Mouse (Mus musculus) heart, embryonic 16.5 days (tissue): ENCODE results near the gene Btbd1. TPM values are rescaled to one million over a fixed set of nuclear protein-coding genes. Genes with fewer than 3 reads are reported as not detected.

Experiments used
- ATAC-seq: fragments of 200-750 bp; cut with Nextera tagmentation; replicated peaks from 2 replicates; pipeline ENCODE4 v1.8.0; 2017; ENCODE audit warnings: moderate number of reproducible peaks; ENCODE audit not compliant: insufficient read depth, low FRiP score; ENCODE audit errors: extremely low read depth
- H3K27ac ChIP-seq: fragments of 300-500 bp; sonication (generic); 2 replicates; pipeline ENCODE4 v1.5.1; 2014; ENCODE audit warnings: mild to moderate bottlenecking, low read length, control low read depth, moderate library complexity
- H3K27me3 ChIP-seq: fragments of 300-500 bp; sonication (generic); 2 replicates; pipeline ENCODE4 v1.6.1; 2014; ENCODE audit warnings: low read length, mixed read lengths; ENCODE audit not compliant: control insufficient read depth, insufficient read depth
- H3K36me3 ChIP-seq: fragments of 300-500 bp; sonication (generic); 2 replicates; pipeline ENCODE4 v1.6.1; 2014; ENCODE audit not compliant: control insufficient read depth, insufficient read depth
- H3K4me1 ChIP-seq: fragments of 300-500 bp; sonication (generic); 2 replicates; pipeline ENCODE4 v1.6.1; 2014; ENCODE audit warnings: low read length, mixed read lengths; ENCODE audit not compliant: control insufficient read depth, insufficient read depth
- H3K4me2 ChIP-seq: fragments of 300-500 bp; sonication (generic); 2 replicates; pipeline ENCODE4 v1.6.1; 2014; ENCODE audit warnings: low read depth, mild to moderate bottlenecking, control low read depth, low read length
- H3K4me3 ChIP-seq: fragments of 300-500 bp; sonication (generic); 2 replicates; pipeline ENCODE4 v1.5.1; 2014; ENCODE audit warnings: mild to moderate bottlenecking, control low read depth, low read length
- H3K9ac ChIP-seq: fragments of 300-500 bp; sonication (generic); 2 replicates; pipeline ENCODE4 v1.6.1; 2014; ENCODE audit warnings: low read length, control low read depth
- H3K9me3 ChIP-seq: fragments of 300-500 bp; sonication (generic); replicated peaks from 2 replicates; pipeline ENCODE4 v1.6.1; 2016; ENCODE audit warnings: low read length; ENCODE audit not compliant: control insufficient read depth
- WGBS: fragments of 180-500 bp; shearing (Covaris S2); extraction: QIAGEN DNeasy Blood & Tissue Kit; methylation state at CpG from one replicate; pipeline ENCODE4 v1.1.7; 2014; 5-methylcytosine and 5-hydroxymethylcytosine counted together
- polyA plus RNA-seq: library from polyadenylated mRNA; unstranded; fragments of >200 nt; fragmentation: Nextera tagmentation; extraction: Ambion mirVana; gene quantifications from 2 replicates; pipeline ENCODE4 v1.2.1, GENCODE M21; 2015

The Btbd1 gene
- polyA plus RNA-seq, 1 experiment from 2014 or later, result 86.7 TPM

DNA sequence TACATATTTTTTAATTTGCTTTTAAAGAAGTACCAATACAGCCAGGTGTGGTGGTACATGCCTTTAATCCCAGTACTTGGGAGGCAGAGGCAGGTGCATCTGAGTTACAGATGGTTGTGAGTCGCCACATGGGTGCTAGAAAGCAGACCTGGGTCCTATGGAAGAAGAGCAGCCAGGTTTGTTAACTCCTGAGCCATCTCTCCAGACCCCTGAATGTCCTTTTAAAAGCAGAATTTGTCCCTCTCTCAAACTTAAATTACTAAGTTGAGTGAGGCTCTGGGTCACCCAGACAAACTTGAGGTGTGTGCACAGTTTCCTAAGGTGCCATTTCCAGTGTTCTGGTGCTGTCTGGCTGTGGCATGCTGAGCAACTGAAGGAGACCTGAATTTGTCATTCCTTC, 26.5 kb upstream of the Btbd1 start, which contains the start of gene Gm10160:
Gm10160 (minus strand) TSS at position 101 of the 400 bp plus-strand sequence.
- no peaks in the 10 kb centered on the region for H3K9me3 ChIP-seq
- H3K27ac ChIP-seq, result peak within 1 kb of the TSS; percentile 82
- no peak for ATAC-seq
- peak within 1 kb of the TSS; percentile 18; the same call in 1 of the 2 replicates for H3K4me3 ChIP-seq
- H3K27me3 ChIP-seq, result no peaks in the 10 kb centered on the region
- H3K9ac ChIP-seq, result peak within 1 kb of the TSS; percentile 39; the same call in 1 of the 2 replicates
- peaks cover 29% of the 10 kb centered on the region for H3K4me1 ChIP-seq
- 91% methylated on average over 1 of the region's 1 CpGs for WGBS
- no peaks in the 10 kb centered on the region for H3K36me3 ChIP-seq
- peak within 1 kb of the TSS; percentile 57 for H3K4me2 ChIP-seq

- H3K27ac ChIP-seq, result peak overlapping the region; percentile 82
- H3K27me3 ChIP-seq, result no peaks in the 10 kb centered on the region
- H3K9ac ChIP-seq, result peak overlapping the region; percentile 39; the same call in 1 of the 2 replicates
- ATAC-seq, result peak; percentile 19; the same call in 1 of the 2 replicates
- no peaks in the 10 kb centered on the region for H3K9me3 ChIP-seq
- peak overlapping the region; percentile 57 for H3K4me2 ChIP-seq
- H3K4me3 ChIP-seq, result peak overlapping the region; percentile 18; the same call in 1 of the 2 replicates
- H3K36me3 ChIP-seq, result no peaks in the 10 kb centered on the region
- H3K4me1 ChIP-seq, result peaks cover 23% of the 10 kb centered on the region
- WGBS, result 31% methylated on average over 8 of the region's 8 CpGs
These were observed 25.5 kb upstream of the Btbd1 start for GRCm38 (mm10) chr7:81854568-81855307.

GRCm38 (mm10) chr7:81851706-81852105, 22.5 kb upstream of the Btbd1 start:
- no peaks in the 10 kb centered on the region for H3K36me3 ChIP-seq
- H3K9me3 ChIP-seq, result no peaks in the 10 kb centered on the region
- H3K4me2 ChIP-seq, result no peak overlapping the region
- ATAC-seq, result no peak
- no peak overlapping the region; the same call in 1 of the 2 replicates for H3K27ac ChIP-seq
- no peaks in the 10 kb centered on the region for H3K27me3 ChIP-seq
- H3K9ac ChIP-seq, result no peak overlapping the region
- 72% methylated on average over 3 of the region's 3 CpGs for WGBS
- H3K4me3 ChIP-seq, result no peak overlapping the region
- H3K4me1 ChIP-seq, result peaks cover 12% of the 10 kb centered on the region

- no peaks in the 10 kb centered on the region for H3K9me3 ChIP-seq
- no peaks in the 10 kb centered on the region for H3K36me3 ChIP-seq
- H3K4me3 ChIP-seq, result no peak overlapping the region
- H3K4me1 ChIP-seq, result peaks cover 12% of the 10 kb centered on the region
- no peak overlapping the region for H3K27ac ChIP-seq
- WGBS, result 70% methylated on average over 6 of the region's 6 CpGs
- H3K9ac ChIP-seq, result no peak overlapping the region
- no peaks in the 10 kb centered on the region for H3K27me3 ChIP-seq
- no peak overlapping the region for H3K4me2 ChIP-seq
- ATAC-seq, result no peak
These were observed 20.9 kb upstream of the Btbd1 start for GRCm38 (mm10) chr7:81850171-81850570.

DNA sequence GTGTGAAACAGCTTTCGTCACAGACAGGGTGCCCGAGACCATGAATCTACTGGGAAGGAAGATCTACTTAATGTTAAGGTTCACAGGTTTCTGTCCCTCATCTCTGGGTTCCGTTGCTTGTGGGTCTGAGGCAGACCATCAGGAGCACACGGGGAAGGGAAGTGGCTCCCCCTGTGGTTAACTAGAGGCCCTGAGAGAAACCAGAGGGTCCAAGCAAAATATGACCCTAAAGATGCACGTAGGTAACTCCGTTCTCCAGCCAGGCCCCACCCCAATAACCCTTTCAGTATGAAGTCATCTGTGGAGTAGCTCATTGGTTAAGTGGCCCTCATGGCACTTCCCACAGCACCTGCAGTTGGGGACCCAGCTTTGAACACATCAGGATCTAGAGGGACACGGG, 20.4 kb upstream of the Btbd1 start:
- no peak for ATAC-seq
- H3K9me3 ChIP-seq, result no peaks in the 10 kb centered on the region
- H3K9ac ChIP-seq, result no peak overlapping the region
- no peaks in the 10 kb centered on the region for H3K36me3 ChIP-seq
- H3K4me2 ChIP-seq, result no peak overlapping the region
- H3K4me1 ChIP-seq, result peaks cover 8% of the 10 kb centered on the region
- WGBS, result 83% methylated on average over 7 of the region's 7 CpGs
- no peaks in the 10 kb centered on the region for H3K27me3 ChIP-seq
- H3K4me3 ChIP-seq, result no peak overlapping the region
- no peak overlapping the region for H3K27ac ChIP-seq

GRCm38 (mm10) chr7:81849214-81849613, 20.0 kb upstream of the Btbd1 start:
- H3K27ac ChIP-seq, result no peak overlapping the region
- H3K4me3 ChIP-seq, result no peak overlapping the region
- H3K9ac ChIP-seq, result no peak overlapping the region
- 83% methylated on average over 5 of the region's 5 CpGs for WGBS
- no peaks in the 10 kb centered on the region for H3K9me3 ChIP-seq
- no peak for ATAC-seq
- no peaks in the 10 kb centered on the region for H3K27me3 ChIP-seq
- no peaks in the 10 kb centered on the region for H3K36me3 ChIP-seq
- H3K4me1 ChIP-seq, result peaks cover 3% of the 10 kb centered on the region
- H3K4me2 ChIP-seq, result no peak overlapping the region

DNA sequence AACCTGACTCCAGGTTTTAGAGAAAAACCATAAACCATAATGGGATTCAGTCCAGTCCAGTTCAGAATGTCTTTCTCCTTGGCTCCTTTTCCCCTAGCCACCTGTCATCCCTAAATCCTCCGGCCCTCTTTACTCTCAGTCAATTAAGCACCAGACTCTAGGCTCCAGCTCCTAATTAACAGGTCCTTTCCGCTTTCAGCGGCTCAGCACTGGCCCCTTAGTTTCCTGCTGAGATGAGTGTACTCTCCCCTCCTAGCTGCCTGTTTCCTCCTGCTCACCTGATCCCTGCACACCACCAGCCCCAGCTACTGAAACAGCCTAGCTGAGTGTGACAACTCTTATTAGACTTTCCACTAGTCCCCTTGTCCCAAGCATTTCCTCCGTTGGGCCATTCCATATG, 18.5 kb upstream of the Btbd1 start:
- H3K9me3 ChIP-seq, result no peaks in the 10 kb centered on the region
- no peaks in the 10 kb centered on the region for H3K36me3 ChIP-seq
- ATAC-seq, result no peak
- no peak overlapping the region for H3K4me3 ChIP-seq
- H3K4me2 ChIP-seq, result no peak overlapping the region
- 58% methylated on average over 4 of the region's 4 CpGs for WGBS
- no peak overlapping the region for H3K27ac ChIP-seq
- H3K27me3 ChIP-seq, result no peaks in the 10 kb centered on the region
- H3K4me1 ChIP-seq, result peaks cover 2% of the 10 kb centered on the region; the same call in 1 of the 2 replicates
- H3K9ac ChIP-seq, result no peak overlapping the region

- Histone ChIP-seq H3K9me3 (no peaks in the 10 kb centered on the region), H3K4me2 (no peak overlapping the region), H3K4me3 (no peak overlapping the region), H3K9ac (no peak overlapping the region), H3K27me3 (no peaks in the 10 kb centered on the region), H3K4me1 (peaks cover 2% of the 10 kb centered on the region; the same call in 1 of the 2 replicates), H3K36me3 (no peaks in the 10 kb centered on the region), H3K27ac (no peak overlapping the region)
- ATAC-seq, result no peak
- WGBS, result 39% methylated on average over 8 of the region's 8 CpGs
These were observed 17.8 kb upstream of the Btbd1 start for GRCm38 (mm10) chr7:81847010-81847409.

- 65% methylated on average over 8 of the region's 8 CpGs for WGBS
- H3K4me2 ChIP-seq, result no peak overlapping the region
- no peaks in the 10 kb centered on the region for H3K27me3 ChIP-seq
- H3K4me1 ChIP-seq, result peaks cover 3% of the 10 kb centered on the region; the same call in 1 of the 2 replicates
- no peaks in the 10 kb centered on the region for H3K36me3 ChIP-seq
- no peak overlapping the region for H3K4me3 ChIP-seq
- H3K9me3 ChIP-seq, result no peaks in the 10 kb centered on the region
- no peak overlapping the region for H3K9ac ChIP-seq
- H3K27ac ChIP-seq, result no peak overlapping the region
- no peak for ATAC-seq
These were observed 16.8 kb upstream of the Btbd1 start for GRCm38 (mm10) chr7:81846008-81846407.
